Comparison of ENCODE assay signal across 26 mouse cellular contexts in genomic region chr17:62202658-62203057, GRCm38 (mm10).
"Had no signal": no experiment of that assay in that cellular context is flagged by ENCODE, and none has a peak within 500 bp of the region (broad histone marks: within the 10 kb centered on the region; RNA-seq: fewer than 3 reads in every experiment).

No protein-coding gene starts in this region.

- H3K4me2 ChIP-seq: heart, embryonic 11.5 days; heart, embryonic 13.5 days; heart, embryonic 15.5 days; hindbrain, embryonic 13.5 days; hindbrain, embryonic 15.5 days; kidney, embryonic 15.5 days; limb, embryonic 12.5 days; liver, embryonic 11.5 days; liver, embryonic 13.5 days had no signal

- DNase-seq: gastrocnemius, postnatal 14 days; gastrocnemius, postnatal 36 days; heart, adult 11 months; heart, adult 2 months; heart, postnatal 14 days; heart, postnatal 36 days; kidney, adult 11 months; kidney, adult 2 months; kidney, adult 9 months; kidney, postnatal 25 days; kidney, postnatal 4 days; liver; liver, embryonic 13.5 days had no signal

- H3K4me1 ChIP-seq: heart, embryonic 13.5 days; heart, embryonic 15.5 days; hindbrain, embryonic 13.5 days; hindbrain, embryonic 15.5 days; kidney, embryonic 15.5 days; limb, embryonic 10.5 days; limb, embryonic 12.5 days; liver, embryonic 13.5 days had no signal

- H3K36me3 ChIP-seq: heart, embryonic 13.5 days; heart, embryonic 15.5 days; hindbrain, embryonic 13.5 days; hindbrain, embryonic 15.5 days; kidney, embryonic 15.5 days; limb, embryonic 10.5 days; limb, embryonic 12.5 days; liver, embryonic 13.5 days had no signal

- ATAC-seq: hindbrain, postnatal 0 days; intestine, embryonic 16.5 days had no signal

- H3K27me3 ChIP-seq: heart, embryonic 13.5 days; heart, embryonic 15.5 days; hindbrain, embryonic 13.5 days; hindbrain, embryonic 15.5 days; kidney, embryonic 15.5 days; limb, embryonic 12.5 days; liver, embryonic 13.5 days had no signal

- H3K27ac ChIP-seq: heart, adult 2 months; heart, embryonic 13.5 days; heart, embryonic 15.5 days; hindbrain, embryonic 13.5 days; hindbrain, embryonic 15.5 days; hindbrain, postnatal 0 days; kidney, embryonic 15.5 days; kidney, postnatal 0 days; left cerebral cortex, adult 2 months; limb, embryonic 10.5 days; limb, embryonic 12.5 days; liver, embryonic 13.5 days had no signal

- H3K4me3 ChIP-seq: heart, adult 2 months; heart, embryonic 13.5 days; heart, embryonic 15.5 days; hindbrain, embryonic 13.5 days; hindbrain, embryonic 15.5 days; kidney, embryonic 15.5 days; left cerebral cortex, adult 2 months; limb, embryonic 10.5 days; limb, embryonic 12.5 days; liver, embryonic 13.5 days had no signal

- H3K9me3 ChIP-seq: heart, embryonic 13.5 days; heart, embryonic 15.5 days; hindbrain, embryonic 13.5 days; hindbrain, embryonic 15.5 days; kidney, embryonic 15.5 days; limb, embryonic 10.5 days; limb, embryonic 12.5 days; liver, embryonic 13.5 days had no signal

- H3K9ac ChIP-seq: heart, embryonic 13.5 days; heart, embryonic 15.5 days; hindbrain, embryonic 13.5 days; hindbrain, embryonic 15.5 days; kidney, embryonic 15.5 days; limb, embryonic 12.5 days; liver, embryonic 13.5 days had no signal
